Mouse (Mus musculus): ENCODE results near the gene Asrgl1. TPM values are rescaled to one million over a fixed set of nuclear protein-coding genes. Genes with fewer than 3 reads are reported as not detected.

Gene Asrgl1
- polyA plus RNA-seq, 1 experiment from 2014 or later: 21.2 TPM

- WGBS: 65% methylated on average over 7 of the region's 7 CpGs
- H3K9me3 ChIP-seq (ENCODE audit: control insufficient read depth, low read length): no peaks in the 10 kb centered on the region
- no peak overlapping the region for H3K4me2 ChIP-seq
- no peaks in the 10 kb centered on the region for H3K27me3 ChIP-seq (replicated peaks; ENCODE audit: control insufficient read depth, insufficient read depth, low read length)
- DNase-seq (ENCODE audit: low spot score): no peak
- H3K4me1 ChIP-seq (replicated peaks; ENCODE audit: control insufficient read depth, insufficient read depth, low read length): peaks cover 16% of the 10 kb centered on the region
- H3K9ac ChIP-seq (ENCODE audit: low read depth, low read length): no peak overlapping the region
- no peaks in the 10 kb centered on the region for H3K36me3 ChIP-seq (ENCODE audit: control insufficient read depth, insufficient read depth, low read length)
- no peak overlapping the region for H3K27ac ChIP-seq (ENCODE audit: low read depth, low read length)
- H3K4me3 ChIP-seq (ENCODE audit: low read depth, low read length): no peak overlapping the region
- no peak for ATAC-seq (replicated peaks; ENCODE audit: low FRiP score)
These were observed 63.8 kb downstream of the Asrgl1 start for GRCm38 (mm10) chr19:9071456-9072156.

- 83% methylated on average over 2 of the region's 2 CpGs for WGBS
- Histone ChIP-seq H3K4me3 (ENCODE audit: low read depth, low read length) (no peak overlapping the region), H3K4me1 (replicated peaks; ENCODE audit: control insufficient read depth, insufficient read depth, low read length) (peaks cover 19% of the 10 kb centered on the region), H3K4me2 (no peak overlapping the region), H3K9ac (ENCODE audit: low read depth, low read length) (no peak overlapping the region), H3K27me3 (replicated peaks; ENCODE audit: control insufficient read depth, insufficient read depth, low read length) (no peaks in the 10 kb centered on the region), H3K27ac (ENCODE audit: low read depth, low read length) (no peak overlapping the region), H3K36me3 (ENCODE audit: control insufficient read depth, insufficient read depth, low read length) (no peaks in the 10 kb centered on the region), H3K9me3 (ENCODE audit: control insufficient read depth, low read length) (no peaks in the 10 kb centered on the region)
- ATAC-seq (replicated peaks; ENCODE audit: low FRiP score) (no peak), DNase-seq (ENCODE audit: low spot score) (no peak)
These were observed 65.1 kb downstream of the Asrgl1 start for GRCm38 (mm10) chr19:9070316-9070715.

- Histone ChIP-seq H3K9me3 (ENCODE audit: control insufficient read depth, low read length) (no peaks in the 10 kb centered on the region), H3K36me3 (ENCODE audit: control insufficient read depth, insufficient read depth, low read length) (no peaks in the 10 kb centered on the region), H3K4me1 (replicated peaks; ENCODE audit: control insufficient read depth, insufficient read depth, low read length) (peaks cover 19% of the 10 kb centered on the region), H3K27me3 (replicated peaks; ENCODE audit: control insufficient read depth, insufficient read depth, low read length) (no peaks in the 10 kb centered on the region), H3K4me2 (no peak overlapping the region), H3K9ac (ENCODE audit: low read depth, low read length) (no peak overlapping the region), H3K27ac (ENCODE audit: low read depth, low read length) (no peak overlapping the region), H3K4me3 (ENCODE audit: low read depth, low read length) (no peak overlapping the region)
- WGBS: 69% methylated on average over 8 of the region's 8 CpGs
- no peak for ATAC-seq (replicated peaks; ENCODE audit: low FRiP score)
- DNase-seq (ENCODE audit: low spot score): no peak
These were observed 65.6 kb downstream of the Asrgl1 start for GRCm38 (mm10) chr19:9069687-9070307.

- H3K27me3 ChIP-seq (replicated peaks; ENCODE audit: control insufficient read depth, insufficient read depth, low read length): no peaks in the 10 kb centered on the region
- H3K9me3 ChIP-seq (ENCODE audit: control insufficient read depth, low read length): no peaks in the 10 kb centered on the region
- DNase-seq (ENCODE audit: low spot score): no peak
- no peaks in the 10 kb centered on the region for H3K36me3 ChIP-seq (ENCODE audit: control insufficient read depth, insufficient read depth, low read length)
- H3K27ac ChIP-seq (ENCODE audit: low read depth, low read length): no peak overlapping the region
- WGBS: 62% methylated on average over 5 of the region's 5 CpGs
- H3K4me3 ChIP-seq (ENCODE audit: low read depth, low read length): no peak overlapping the region
- H3K4me1 ChIP-seq (replicated peaks; ENCODE audit: control insufficient read depth, insufficient read depth, low read length): peaks cover 16% of the 10 kb centered on the region
- no peak overlapping the region for H3K4me2 ChIP-seq
- ATAC-seq (replicated peaks; ENCODE audit: low FRiP score): no peak
- no peak overlapping the region for H3K9ac ChIP-seq (ENCODE audit: low read depth, low read length)
These were observed 68.1 kb downstream of the Asrgl1 start for GRCm38 (mm10) chr19:9067292-9067691.

- Histone ChIP-seq H3K4me3 (ENCODE audit: low read depth, low read length) (no peak overlapping the region), H3K9me3 (ENCODE audit: control insufficient read depth, low read length) (no peaks in the 10 kb centered on the region), H3K9ac (ENCODE audit: low read depth, low read length) (no peak overlapping the region), H3K4me2 (no peak overlapping the region), H3K27me3 (replicated peaks; ENCODE audit: control insufficient read depth, insufficient read depth, low read length) (no peaks in the 10 kb centered on the region), H3K27ac (ENCODE audit: low read depth, low read length) (no peak overlapping the region), H3K36me3 (ENCODE audit: control insufficient read depth, insufficient read depth, low read length) (no peaks in the 10 kb centered on the region), H3K4me1 (replicated peaks; ENCODE audit: control insufficient read depth, insufficient read depth, low read length) (peaks cover 10% of the 10 kb centered on the region)
- ATAC-seq (replicated peaks; ENCODE audit: low FRiP score) (no peak), DNase-seq (ENCODE audit: low spot score) (no peak)
- WGBS: 54% methylated on average over 9 of the region's 9 CpGs
These were observed 69.5 kb downstream of the Asrgl1 start for GRCm38 (mm10) chr19:9065621-9066561.

GRCm38 (mm10) chr19:9063831-9064230 lies 71.6 kb downstream of the Asrgl1 start:
- no peak overlapping the region for H3K27ac ChIP-seq (ENCODE audit: low read depth, low read length)
- no peak for ATAC-seq (replicated peaks; ENCODE audit: low FRiP score)
- H3K36me3 ChIP-seq (ENCODE audit: control insufficient read depth, insufficient read depth, low read length): no peaks in the 10 kb centered on the region
- no peaks in the 10 kb centered on the region for H3K9me3 ChIP-seq (ENCODE audit: control insufficient read depth, low read length)
- H3K4me3 ChIP-seq (ENCODE audit: low read depth, low read length): no peak overlapping the region
- DNase-seq (ENCODE audit: low spot score): no peak
- peaks cover 3% of the 10 kb centered on the region; the same call in 1 of the 2 replicates for H3K4me1 ChIP-seq (replicated peaks; ENCODE audit: control insufficient read depth, insufficient read depth, low read length)
- H3K9ac ChIP-seq (ENCODE audit: low read depth, low read length): no peak overlapping the region
- no peak overlapping the region for H3K4me2 ChIP-seq
- H3K27me3 ChIP-seq (replicated peaks; ENCODE audit: control insufficient read depth, insufficient read depth, low read length): no peaks in the 10 kb centered on the region
- 91% methylated on average over 3 of the region's 3 CpGs for WGBS

- WGBS: 53% methylated on average over 2 of the region's 2 CpGs
- H3K4me3 ChIP-seq (ENCODE audit: low read depth, low read length): no peak overlapping the region
These were observed 72.6 kb downstream of the Asrgl1 start for GRCm38 (mm10) chr19:9062822-9063221.

GRCm38 (mm10) chr19:9061221-9061893 lies 74.1 kb downstream of the Asrgl1 start:
- H3K9me3 ChIP-seq (ENCODE audit: control insufficient read depth, low read length): no peaks in the 10 kb centered on the region
- ATAC-seq (replicated peaks; ENCODE audit: low FRiP score): no peak
- H3K27me3 ChIP-seq (replicated peaks; ENCODE audit: control insufficient read depth, insufficient read depth, low read length): no peaks in the 10 kb centered on the region
- no peak overlapping the region for H3K4me2 ChIP-seq
- no peak overlapping the region for H3K27ac ChIP-seq (ENCODE audit: low read depth, low read length)
- H3K9ac ChIP-seq (ENCODE audit: low read depth, low read length): no peak overlapping the region
- 93% methylated on average over 8 of the region's 8 CpGs for WGBS
- DNase-seq (ENCODE audit: low spot score): no peak
- H3K4me1 ChIP-seq (replicated peaks; ENCODE audit: control insufficient read depth, insufficient read depth, low read length): peaks cover 3% of the 10 kb centered on the region; the same call in 1 of the 2 replicates
- H3K4me3 ChIP-seq (ENCODE audit: low read depth, low read length): no peak overlapping the region
- no peaks in the 10 kb centered on the region for H3K36me3 ChIP-seq (ENCODE audit: control insufficient read depth, insufficient read depth, low read length)

More at GRCm38 (mm10) chr19:9062822-9063221, 72.6 kb downstream of the Asrgl1 start:
- Histone ChIP-seq H3K27me3 (replicated peaks; ENCODE audit: control insufficient read depth, insufficient read depth, low read length) (no peaks in the 10 kb centered on the region), H3K9me3 (ENCODE audit: control insufficient read depth, low read length) (no peaks in the 10 kb centered on the region), H3K9ac (ENCODE audit: low read depth, low read length) (no peak overlapping the region), H3K4me1 (replicated peaks; ENCODE audit: control insufficient read depth, insufficient read depth, low read length) (peaks cover 3% of the 10 kb centered on the region; the same call in 1 of the 2 replicates), H3K36me3 (ENCODE audit: control insufficient read depth, insufficient read depth, low read length) (no peaks in the 10 kb centered on the region), H3K4me2 (no peak overlapping the region), H3K27ac (ENCODE audit: low read depth, low read length) (no peak overlapping the region)
- DNase-seq (ENCODE audit: low spot score): no peak
- no peak for ATAC-seq (replicated peaks; ENCODE audit: low FRiP score)
